Mouse (Mus musculus) small intestine, adult 2 months (tissue): ENCODE results near the gene Med13l. TPM values are rescaled to one million over a fixed set of nuclear protein-coding genes. Genes with fewer than 3 reads are reported as not detected.

Experiments
- H3K27ac ChIP-seq: fragments of 200-500 bp; 2 replicates; pipeline ENCODE4 v1.5.1; 2012; ENCODE audit warnings: low read depth, low read length, control low read depth, inconsistent platforms; ENCODE audit not compliant: insufficient read depth
- H3K27me3 ChIP-seq: fragments of 200-500 bp; 2 replicates; pipeline ENCODE4 v1.6.1; 2012; ENCODE audit warnings: mild to moderate bottlenecking, moderate library complexity, low read length, inconsistent platforms; ENCODE audit not compliant: control insufficient read depth, insufficient read depth
- H3K36me3 ChIP-seq: fragments of 200-500 bp; 2 replicates; pipeline ENCODE4 v1.6.1; 2012; ENCODE audit warnings: mild to moderate bottlenecking, low read length, control low read depth, inconsistent platforms; ENCODE audit not compliant: control insufficient read depth, insufficient read depth
- H3K4me1 ChIP-seq: fragments of 200-500 bp; 2 replicates; pipeline ENCODE4 v1.6.1; 2012; ENCODE audit warnings: low read length, inconsistent platforms, mixed read lengths; ENCODE audit not compliant: control insufficient read depth, insufficient read depth, insufficient read length
- H3K4me3 ChIP-seq: fragments of 200-500 bp; 2 replicates; pipeline ENCODE4 v1.5.1; 2012; ENCODE audit warnings: low read depth, mild to moderate bottlenecking, control low read depth, inconsistent platforms, low read length, moderate library complexity
- CTCF ChIP-seq: fragments of 200-500 bp; IDR thresholded peaks from 2 replicates; pipeline ENCODE4 v1.5.1; 2012; ENCODE audit warnings: low read depth, mild to moderate bottlenecking, control low read depth, inconsistent platforms, low read length, moderate library complexity, mixed read lengths; ENCODE audit not compliant: insufficient replicate concordance, insufficient read length; ENCODE audit errors: extremely low read depth
- POLR2A ChIP-seq: fragments of 200-500 bp; IDR thresholded peaks from 2 replicates; pipeline ENCODE4 v1.6.1; 2012; ENCODE audit warnings: low read depth, mild to moderate bottlenecking, control low read depth, inconsistent platforms, low read length, moderate library complexity
- WGBS: fragments of 180-500 bp; shearing (Covaris S2); methylation state at CpG from one replicate; pipeline ENCODE4 v1.1.7; 2018; 5-methylcytosine and 5-hydroxymethylcytosine counted together
- polyA plus RNA-seq: library from polyadenylated mRNA; depleted of rRNA; stranded (reverse); fragments of >200 nt; gene quantifications from 2 replicates; pipeline ENCODE4 v1.2.3, GENCODE M21; 2012

Gene Med13l
- polyA plus RNA-seq, 1 experiment = 13.6 TPM

- Histone ChIP-seq H3K36me3 (no peaks in the 10 kb centered on the region), H3K27ac (no peak overlapping the region), H3K27me3 (no peaks in the 10 kb centered on the region), H3K4me3 (no peak overlapping the region), H3K4me1 (peaks cover 2% of the 10 kb centered on the region; the same call in 1 of the 2 replicates)
- WGBS = 43% methylated on average over 13 of the region's 13 CpGs
- no peak for TF ChIP-seq CTCF
- TF ChIP-seq POLR2A = no peak
Measured at GRCm38 (mm10) chr5:118532125-118532524, 28.4 kb upstream of the Med13l start.

DNA sequence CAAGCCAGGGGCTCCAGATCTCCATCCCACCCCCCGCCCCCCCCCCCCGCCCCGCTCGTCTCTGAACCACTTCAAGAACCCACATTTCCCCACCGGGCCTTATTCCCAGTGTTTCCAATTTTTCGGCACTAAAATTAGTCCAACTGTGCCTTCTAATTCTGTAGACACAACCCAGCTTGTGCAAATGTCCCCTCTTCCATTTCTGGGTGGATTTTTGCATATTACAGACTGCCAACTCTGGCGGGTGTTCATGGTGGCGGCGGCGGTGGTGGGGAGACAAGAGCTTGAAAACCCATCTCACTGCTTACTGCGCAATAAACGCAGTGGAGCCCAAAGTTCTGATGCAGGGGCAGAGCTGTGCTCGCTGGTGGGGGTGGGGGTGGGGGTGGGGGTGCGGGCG lies 27.8 kb upstream of the Med13l start:
- Histone ChIP-seq H3K4me1 (peaks cover 2% of the 10 kb centered on the region; the same call in 1 of the 2 replicates), H3K36me3 (no peaks in the 10 kb centered on the region), H3K27me3 (no peaks in the 10 kb centered on the region), H3K4me3 (no peak overlapping the region), H3K27ac (no peak overlapping the region)
- TF ChIP-seq CTCF (no peak), POLR2A (no peak)
- WGBS = 76% methylated on average over 15 of the region's 15 CpGs

GRCm38 (mm10) chr5:118534407-118534921 lies 26.0 kb upstream of the Med13l start:
- H3K36me3 ChIP-seq = no peaks in the 10 kb centered on the region
- H3K27me3 ChIP-seq = no peaks in the 10 kb centered on the region
- peaks cover 2% of the 10 kb centered on the region; the same call in 1 of the 2 replicates for H3K4me1 ChIP-seq
- no peak for TF ChIP-seq CTCF
- TF ChIP-seq POLR2A = no peak
- no peak overlapping the region for H3K27ac ChIP-seq
- 44% methylated on average over 9 of the region's 9 CpGs for whole genome bisulfite sequencing
- no peak overlapping the region for H3K4me3 ChIP-seq

DNA sequence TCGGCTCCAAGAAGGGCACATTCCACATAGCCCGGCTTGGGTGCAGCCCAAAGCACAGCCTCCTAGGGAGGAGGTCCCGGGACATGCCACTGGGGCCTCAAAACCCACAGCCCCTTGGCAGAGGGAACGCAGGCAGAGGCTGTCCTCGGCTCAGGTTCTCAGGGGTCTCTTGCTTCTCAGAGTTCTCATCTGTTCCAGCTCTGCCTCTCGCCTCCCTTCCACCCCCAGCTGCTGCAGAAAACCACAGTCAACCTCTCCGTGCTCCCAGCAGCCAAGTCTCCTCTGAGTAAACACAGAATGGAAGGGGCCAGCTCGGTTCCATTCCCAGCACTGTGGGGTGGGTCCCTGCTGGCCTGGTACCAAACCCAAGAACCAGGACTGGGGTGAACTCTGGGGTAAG lies 25.3 kb upstream of the Med13l start:
- no peak for TF ChIP-seq CTCF
- no peaks in the 10 kb centered on the region for H3K27me3 ChIP-seq
- no peak overlapping the region for H3K4me3 ChIP-seq
- WGBS = 42% methylated on average over 8 of the region's 8 CpGs
- H3K27ac ChIP-seq = no peak overlapping the region
- H3K36me3 ChIP-seq = no peaks in the 10 kb centered on the region
- H3K4me1 ChIP-seq = peaks cover 2% of the 10 kb centered on the region; the same call in 1 of the 2 replicates

GRCm38 (mm10) chr5:118538487-118538886 lies 22.0 kb upstream of the Med13l start:
- WGBS = 85% methylated on average over 5 of the region's 5 CpGs
- Histone ChIP-seq H3K27ac (no peak overlapping the region), H3K36me3 (no peaks in the 10 kb centered on the region), H3K27me3 (no peaks in the 10 kb centered on the region), H3K4me3 (no peak overlapping the region), H3K4me1 (peaks cover 2% of the 10 kb centered on the region; the same call in 1 of the 2 replicates)
- TF ChIP-seq POLR2A = no peak
- TF ChIP-seq CTCF = no peak

GRCm38 (mm10) chr5:118543816-118544215 lies 16.7 kb upstream of the Med13l start:
- Histone ChIP-seq H3K27me3 (no peaks in the 10 kb centered on the region), H3K4me1 (no peaks in the 10 kb centered on the region), H3K27ac (no peak overlapping the region), H3K4me3 (no peak overlapping the region), H3K36me3 (no peaks in the 10 kb centered on the region)
- 89% methylated on average over 2 of the region's 2 CpGs for WGBS
- TF ChIP-seq POLR2A = no peak
- TF ChIP-seq CTCF = no peak

DNA sequence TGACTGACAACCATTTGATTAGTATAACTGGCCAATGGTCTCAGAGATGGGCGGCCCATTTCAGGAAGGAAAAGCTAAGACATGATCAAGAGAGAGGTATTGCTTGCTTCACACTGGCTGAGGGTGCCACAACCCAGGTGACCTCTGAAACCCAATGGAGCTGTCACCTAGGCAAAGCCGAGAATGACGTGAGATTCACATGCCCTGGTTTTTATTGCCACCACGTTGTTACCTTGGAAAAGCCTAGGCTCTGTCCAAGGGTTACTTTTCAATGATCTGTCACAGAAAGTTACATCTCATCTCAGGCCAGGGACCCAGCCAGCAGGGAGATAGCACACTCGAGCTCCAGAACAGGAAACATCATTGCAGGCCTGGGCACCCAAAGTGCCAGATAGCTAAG lies 10.0 kb upstream of the Med13l start:
- Histone ChIP-seq H3K4me1 (peaks cover 2% of the 10 kb centered on the region; the same call in 1 of the 2 replicates), H3K4me3 (no peak overlapping the region), H3K36me3 (no peaks in the 10 kb centered on the region), H3K27ac (no peak overlapping the region), H3K27me3 (no peaks in the 10 kb centered on the region)
- TF ChIP-seq POLR2A = no peak
- TF ChIP-seq CTCF = no peak
- WGBS = 38% methylated on average over 5 of the region's 5 CpGs
